Mouse (Mus musculus) skeletal muscle tissue, adult 2 months (tissue): ENCODE results near the gene Tmem132c.

ENCODE experiments used
- DNase-seq: peaks from one replicate; pipeline ENCODE4 v3.0.0-alpha.2; 2012; ENCODE audit warnings: low read depth, low spot score

Gene Tmem132c

GRCm38 (mm10) chr5:127602996-127603395, 361.4 kb downstream of the Tmem132c start:
- DNase-seq = no peak

GRCm38 (mm10) chr5:127607507-127607906, 365.9 kb downstream of the Tmem132c start:
- DNase-seq = no peak

- no peak for DNase-seq
Observed at GRCm38 (mm10) chr5:127609191-127609714, 367.6 kb downstream of the Tmem132c start.

GRCm38 (mm10) chr5:127610787-127611509, 369.3 kb downstream of the Tmem132c start:
- DNase-seq = peak; percentile 87

- no peak for DNase-seq
Observed at GRCm38 (mm10) chr5:127611881-127612280, 370.3 kb downstream of the Tmem132c start.

GRCm38 (mm10) chr5:127612397-127612796, 370.8 kb downstream of the Tmem132c start:
- DNase-seq = no peak
